Mouse (Mus musculus): ENCODE results near the gene Nynrin. TPM values are rescaled to one million over a fixed set of nuclear protein-coding genes. Genes with fewer than 3 reads are reported as not detected.

Gene Nynrin
- total RNA-seq, 1 experiment = 7.1 TPM

DNA sequence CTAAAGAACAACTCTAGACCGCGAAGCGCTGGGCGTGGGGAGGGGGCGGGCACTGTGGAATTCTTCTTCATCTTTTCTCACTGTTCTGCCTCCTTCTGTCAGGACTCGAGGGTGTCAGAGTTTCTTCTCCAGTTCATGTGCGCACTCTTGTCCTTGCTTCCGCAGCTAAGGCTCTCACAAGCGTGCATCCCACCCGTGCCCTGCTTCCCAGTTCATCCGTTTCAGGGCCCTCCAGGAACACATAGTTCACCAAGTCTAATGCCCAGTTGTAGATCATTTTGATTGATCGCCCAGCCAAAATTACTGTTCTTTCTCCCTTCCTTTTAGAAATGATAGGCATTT lies 46.6 kb downstream of the Nynrin start:
- TF ChIP-seq MAFK (IDR thresholded peaks at IDR 0.05; ENCODE audit: insufficient read depth, low read depth, low read length) (no peak), ZC3H11A (IDR thresholded peaks at IDR 0.05; ENCODE audit: borderline replicate concordance, low read depth, low read length) (no peak), HCFC1 (IDR thresholded peaks at IDR 0.05; ENCODE audit: borderline replicate concordance, insufficient read depth, low read length) (no peak), CHD2 (IDR thresholded peaks at IDR 0.05; ENCODE audit: low read depth, low read length) (no peak), ZNF384 (IDR thresholded peaks at IDR 0.05; ENCODE audit: low read depth, low read length) (no peak)
- no peak for DNase-seq (ENCODE audit: low read depth, low spot score)
- Histone ChIP-seq H3K4me3 (ENCODE audit: insufficient read depth in 1 of 2, low read depth in 1 of 2, low read length in 2 of 2, poor library complexity in 1 of 2, severe bottlenecking in 1 of 2) (peak overlapping the region; percentile 56 to 62), H3K4me1 (ENCODE audit: control insufficient read depth in 2 of 2, insufficient read depth in 2 of 2, low read length in 2 of 2, poor library complexity in 1 of 2) (peaks cover 6 to 13% of the 10 kb centered on the region in 2 experiments; a peak in 2 of 4 replicates), H3K36me3 (ENCODE audit: control insufficient read depth, insufficient read depth, low read length, poor library complexity, severe bottlenecking) (peaks cover 3% of the 10 kb centered on the region; the same call in 1 of the 2 replicates), H3K9me3 (ENCODE audit: control insufficient read depth, insufficient read depth, low read depth, low read length) (no peaks in the 10 kb centered on the region), H3K27ac (ENCODE audit: insufficient read depth, low read depth, low read length, poor library complexity, severe bottlenecking) (no peak overlapping the region), H3K9ac (ENCODE audit: insufficient read depth, low read depth, low read length, poor library complexity, severe bottlenecking) (peak overlapping the region; percentile 63)
- in situ Hi-C loops (cut with MboI; ENCODE audit: low sequenced_read_pairs in 2 of 2, unreplicated experiment in 2 of 2) = no loop called here

DNA sequence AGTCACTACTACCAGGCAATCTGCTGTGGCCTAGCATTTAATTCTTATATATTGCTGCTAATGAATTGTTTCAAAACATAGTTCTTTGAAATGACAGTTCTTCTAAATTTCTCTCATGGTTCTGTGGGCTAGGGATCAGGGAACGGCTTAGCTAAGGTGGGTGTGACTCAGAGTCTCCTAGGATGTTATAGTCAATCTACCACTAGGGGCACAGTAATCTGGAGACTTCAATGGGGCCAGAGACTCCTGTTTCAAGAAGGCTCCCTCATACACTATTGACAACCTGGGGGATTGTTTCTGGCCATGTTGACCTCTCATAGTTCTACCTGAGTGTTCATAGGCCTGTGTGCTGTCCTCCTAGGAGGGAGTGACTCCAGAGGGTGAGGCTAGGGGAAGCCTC lies 51.7 kb downstream of the Nynrin start:
- H3K36me3 ChIP-seq (ENCODE audit: control insufficient read depth, insufficient read depth, low read length, poor library complexity, severe bottlenecking) = no peaks in the 10 kb centered on the region
- in situ Hi-C loops (cut with MboI; ENCODE audit: low sequenced_read_pairs in 2 of 2, unreplicated experiment in 2 of 2) = no loop called here
- no peak overlapping the region for H3K9ac ChIP-seq (ENCODE audit: insufficient read depth, low read depth, low read length, poor library complexity, severe bottlenecking)
- TF ChIP-seq MAFK (IDR thresholded peaks at IDR 0.05; ENCODE audit: insufficient read depth, low read depth, low read length) = no peak
- TF ChIP-seq CHD2 (IDR thresholded peaks at IDR 0.05; ENCODE audit: low read depth, low read length) = no peak
- TF ChIP-seq HCFC1 (IDR thresholded peaks at IDR 0.05; ENCODE audit: borderline replicate concordance, insufficient read depth, low read length) = no peak
- TF ChIP-seq ZNF384 (IDR thresholded peaks at IDR 0.05; ENCODE audit: low read depth, low read length) = no peak
- TF ChIP-seq ZC3H11A (IDR thresholded peaks at IDR 0.05; ENCODE audit: borderline replicate concordance, low read depth, low read length) = no peak
- H3K27ac ChIP-seq (ENCODE audit: insufficient read depth, low read depth, low read length, poor library complexity, severe bottlenecking) = no peak overlapping the region
- no peak for DNase-seq (ENCODE audit: low read depth, low spot score)
- peaks cover 0 to 3% of the 10 kb centered on the region in 2 experiments; a peak in 1 of 4 replicates for H3K4me1 ChIP-seq (ENCODE audit: control insufficient read depth in 2 of 2, insufficient read depth in 2 of 2, low read length in 2 of 2, poor library complexity in 1 of 2)
- H3K4me3 ChIP-seq (ENCODE audit: insufficient read depth in 1 of 2, low read depth in 1 of 2, low read length in 2 of 2, poor library complexity in 1 of 2, severe bottlenecking in 1 of 2) = no peak overlapping the region
- no peaks in the 10 kb centered on the region for H3K9me3 ChIP-seq (ENCODE audit: control insufficient read depth, insufficient read depth, low read depth, low read length)

DNA sequence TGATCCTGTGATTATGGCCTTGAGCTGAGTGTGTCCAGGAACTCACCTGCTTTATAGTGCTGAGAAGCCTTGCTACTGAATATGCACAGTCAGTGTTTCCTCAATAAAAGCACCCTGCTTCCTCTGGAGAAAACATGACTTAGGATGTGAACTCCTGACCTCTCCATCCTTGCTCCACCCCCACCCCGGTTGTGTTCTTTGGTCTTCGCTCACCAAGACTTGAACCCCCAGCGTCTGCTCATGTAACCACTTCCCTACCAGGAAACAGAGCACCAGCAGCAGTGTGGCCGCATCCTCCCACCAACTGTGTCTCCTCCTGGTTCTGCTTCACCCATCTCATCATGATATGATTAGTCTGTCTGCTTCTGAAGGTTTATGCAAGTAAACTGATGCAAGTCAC lies 59.6 kb downstream of the Nynrin start:
- TF ChIP-seq MAFK (IDR thresholded peaks at IDR 0.05; ENCODE audit: insufficient read depth, low read depth, low read length) (peak; percentile 36; the same call in 1 of the 2 replicates), HCFC1 (IDR thresholded peaks at IDR 0.05; ENCODE audit: borderline replicate concordance, insufficient read depth, low read length) (no peak), CHD2 (IDR thresholded peaks at IDR 0.05; ENCODE audit: low read depth, low read length) (no peak), ZNF384 (IDR thresholded peaks at IDR 0.05; ENCODE audit: low read depth, low read length) (no peak), ZC3H11A (IDR thresholded peaks at IDR 0.05; ENCODE audit: borderline replicate concordance, low read depth, low read length) (no peak)
- peaks cover 0 to 3% of the 10 kb centered on the region in 2 experiments; a peak in 2 of 4 replicates for H3K4me1 ChIP-seq (ENCODE audit: control insufficient read depth in 2 of 2, insufficient read depth in 2 of 2, low read length in 2 of 2, poor library complexity in 1 of 2)
- H3K27ac ChIP-seq (ENCODE audit: insufficient read depth, low read depth, low read length, poor library complexity, severe bottlenecking) = no peak overlapping the region
- H3K9me3 ChIP-seq (ENCODE audit: control insufficient read depth, insufficient read depth, low read depth, low read length) = no peaks in the 10 kb centered on the region
- H3K4me3 ChIP-seq (ENCODE audit: insufficient read depth in 1 of 2, low read depth in 1 of 2, low read length in 2 of 2, poor library complexity in 1 of 2, severe bottlenecking in 1 of 2) = no peak overlapping the region
- in situ Hi-C loops (cut with MboI; ENCODE audit: low sequenced_read_pairs in 2 of 2, unreplicated experiment in 2 of 2) = no loop called here
- no peak for DNase-seq (ENCODE audit: low read depth, low spot score)
- H3K9ac ChIP-seq (ENCODE audit: insufficient read depth, low read depth, low read length, poor library complexity, severe bottlenecking) = no peak overlapping the region
- no peaks in the 10 kb centered on the region for H3K36me3 ChIP-seq (ENCODE audit: control insufficient read depth, insufficient read depth, low read length, poor library complexity, severe bottlenecking)

DNA sequence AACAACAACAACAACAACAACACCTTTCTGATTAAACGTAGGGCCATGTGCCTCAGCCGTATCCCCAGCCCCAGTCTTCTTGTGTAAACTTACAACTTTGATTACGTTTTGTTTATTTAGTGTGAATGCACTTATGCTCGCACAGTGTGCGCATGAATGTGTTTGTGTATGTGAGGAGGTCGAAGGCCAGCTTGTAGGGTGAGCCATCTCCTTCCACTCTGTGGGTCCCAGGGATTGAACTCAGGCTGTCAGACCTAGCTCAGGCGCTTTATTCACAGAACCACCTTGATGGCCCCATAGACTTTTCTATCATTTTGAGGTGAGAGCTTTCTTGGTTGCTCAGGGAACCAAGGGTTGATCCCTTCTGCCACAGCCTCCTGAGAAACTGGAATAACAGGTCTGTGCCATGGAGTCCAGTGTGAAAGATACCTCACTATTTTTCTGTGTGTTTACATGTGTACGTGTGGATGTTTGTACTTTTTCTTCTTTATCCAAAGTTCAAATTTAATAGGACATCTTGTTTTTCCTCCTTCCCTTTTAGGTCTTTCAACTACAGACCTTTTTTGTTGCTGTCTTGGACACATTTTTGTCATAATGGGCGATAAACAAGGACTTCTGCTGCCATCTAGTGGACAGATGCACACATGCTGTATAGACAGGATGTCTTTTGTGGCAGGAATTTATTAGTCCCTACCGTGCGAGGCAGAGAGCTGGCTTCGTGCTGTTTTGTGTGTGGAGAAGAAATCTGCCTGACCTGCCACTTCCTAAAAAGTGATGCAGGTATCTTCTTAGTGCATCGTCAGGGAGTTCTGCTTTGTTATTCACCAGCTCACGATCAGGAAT lies 64.7 kb downstream of the Nynrin start:
- Histone ChIP-seq H3K9ac (ENCODE audit: insufficient read depth, low read depth, low read length, poor library complexity, severe bottlenecking) (no peak overlapping the region), H3K27ac (ENCODE audit: insufficient read depth, low read depth, low read length, poor library complexity, severe bottlenecking) (no peak overlapping the region), H3K9me3 (ENCODE audit: control insufficient read depth, insufficient read depth, low read depth, low read length) (no peaks in the 10 kb centered on the region), H3K4me3 (ENCODE audit: insufficient read depth in 1 of 2, low read depth in 1 of 2, low read length in 2 of 2, poor library complexity in 1 of 2, severe bottlenecking in 1 of 2) (no peak overlapping the region), H3K36me3 (ENCODE audit: control insufficient read depth, insufficient read depth, low read length, poor library complexity, severe bottlenecking) (no peaks in the 10 kb centered on the region), H3K4me1 (ENCODE audit: control insufficient read depth in 2 of 2, insufficient read depth in 2 of 2, low read length in 2 of 2, poor library complexity in 1 of 2) (no peaks in the 10 kb centered on the region; a peak in 1 of 4 replicates)
- peak; percentile 86 for DNase-seq (ENCODE audit: low read depth, low spot score)
- in situ Hi-C loops (cut with MboI; ENCODE audit: low sequenced_read_pairs in 2 of 2, unreplicated experiment in 2 of 2) = no loop called here
- TF ChIP-seq HCFC1 (IDR thresholded peaks at IDR 0.05; ENCODE audit: borderline replicate concordance, insufficient read depth, low read length) (no peak), ZC3H11A (IDR thresholded peaks at IDR 0.05; ENCODE audit: borderline replicate concordance, low read depth, low read length) (peak; percentile 71; the same call in 1 of the 2 replicates), MAFK (IDR thresholded peaks at IDR 0.05; ENCODE audit: insufficient read depth, low read depth, low read length) (0 out of 2 replicates have a peak, but pooled peaks have one; percentile 36)

All from ES-E14 (cell line).